Mouse (Mus musculus) embryonic facial prominence, embryonic 14.5 days (tissue): ENCODE data around the gene Gm28043. TPM values are rescaled to one million over a fixed set of nuclear protein-coding genes. Genes with fewer than 3 reads are reported as not detected.

ENCODE experiments used
- ATAC-seq: fragments of 200-750 bp; cut with Nextera tagmentation; 2 replicates; pipeline ENCODE4 v1.8.0; 2017; ENCODE audit warnings: low read depth, moderate number of reproducible peaks, moderate TSS enrichment
- DNase-seq: peaks from one replicate; pipeline ENCODE4 v3.0.0-alpha.2; 2015; ENCODE audit warnings: low spot score
- H3K27ac ChIP-seq: fragments of 300-500 bp; sonication (generic); replicated peaks from 2 replicates; pipeline ENCODE4 v1.5.1; 2014; ENCODE audit warnings: low read depth, mild to moderate bottlenecking, low read length, moderate library complexity
- H3K27me3 ChIP-seq: fragments of 300-500 bp; sonication (generic); replicated peaks from 2 replicates; pipeline ENCODE4 v1.6.1; 2014; ENCODE audit warnings: low read length; ENCODE audit not compliant: control insufficient read depth, insufficient read depth
- H3K36me3 ChIP-seq: fragments of 300-500 bp; sonication (generic); 2 replicates; pipeline ENCODE4 v1.6.1; 2014; ENCODE audit warnings: low read length, mixed read lengths; ENCODE audit not compliant: control insufficient read depth, insufficient read depth
- H3K4me1 ChIP-seq: fragments of 300-500 bp; sonication (generic); 2 replicates; pipeline ENCODE4 v1.6.1; 2014; ENCODE audit warnings: antibody characterized with exemption, low read length; ENCODE audit not compliant: control insufficient read depth, insufficient read depth
- H3K4me2 ChIP-seq: fragments of 300-500 bp; sonication (generic); 2 replicates; pipeline ENCODE4 v1.6.1; 2014; ENCODE audit warnings: low read depth, mild to moderate bottlenecking, low read length, moderate library complexity, mixed read lengths
- H3K4me3 ChIP-seq: fragments of 300-500 bp; sonication (generic); 2 replicates; pipeline ENCODE4 v1.5.1; 2014; ENCODE audit warnings: low read depth, mild to moderate bottlenecking, low read length
- H3K9ac ChIP-seq: fragments of 300-500 bp; sonication (generic); 2 replicates; pipeline ENCODE4 v1.6.1; 2014; ENCODE audit warnings: low read depth, mild to moderate bottlenecking, low read length, moderate library complexity, mixed read lengths
- H3K9me3 ChIP-seq: fragments of 300-500 bp; sonication (generic); 2 replicates; pipeline ENCODE4 v1.6.1; 2016; ENCODE audit warnings: low read length; ENCODE audit not compliant: control insufficient read depth
- WGBS: fragments of 180-500 bp; shearing (Covaris S2); extraction: QIAGEN DNeasy Blood & Tissue Kit; methylation state at CpG from one replicate; pipeline ENCODE4 v1.1.7; 2014; 5-methylcytosine and 5-hydroxymethylcytosine counted together
- polyA plus RNA-seq: library from polyadenylated mRNA; unstranded; fragments of >200 nt; fragmentation: Nextera tagmentation; extraction: Ambion mirVana; gene quantifications from 2 replicates; pipeline ENCODE4 v1.2.1, GENCODE M21; 2014

Gene Gm28043
- polyA plus RNA-seq, 1 experiment from 2014 or later, result 2.6 TPM

GRCm38 (mm10) chr17:29688610-29689009, 73.9 kb downstream of the Gm28043 start:
- no peaks in the 10 kb centered on the region for H3K4me1 ChIP-seq
- no peak for ATAC-seq
- WGBS, result 92% methylated on average over 10 of the region's 10 CpGs

GRCm38 (mm10) chr17:29690257-29690656, 75.6 kb downstream of the Gm28043 start:
- WGBS, result 79% methylated on average over 6 of the region's 6 CpGs
- H3K4me1 ChIP-seq, result no peaks in the 10 kb centered on the region
- no peak overlapping the region for H3K9ac ChIP-seq
- H3K36me3 ChIP-seq, result peaks cover 79% of the 10 kb centered on the region
- H3K27ac ChIP-seq, result no peak overlapping the region
- no peaks in the 10 kb centered on the region for H3K9me3 ChIP-seq
- no peak overlapping the region for H3K4me3 ChIP-seq
- H3K27me3 ChIP-seq, result no peaks in the 10 kb centered on the region
- no peak for DNase-seq
- no peak overlapping the region for H3K4me2 ChIP-seq
- ATAC-seq, result no peak

More at GRCm38 (mm10) chr17:29688610-29689009, 73.9 kb downstream of the Gm28043 start:
- no peaks in the 10 kb centered on the region for H3K9me3 ChIP-seq
- DNase-seq, result no peak
- no peak overlapping the region for H3K4me2 ChIP-seq
- H3K36me3 ChIP-seq, result peaks cover 79% of the 10 kb centered on the region
- H3K27ac ChIP-seq, result no peak overlapping the region
- no peaks in the 10 kb centered on the region for H3K27me3 ChIP-seq
- no peak overlapping the region for H3K4me3 ChIP-seq
- H3K9ac ChIP-seq, result no peak overlapping the region

- DNase-seq (no peak), ATAC-seq (no peak)
- Histone ChIP-seq H3K36me3 (peaks cover 79% of the 10 kb centered on the region), H3K4me3 (no peak overlapping the region), H3K9ac (no peak overlapping the region), H3K4me1 (no peaks in the 10 kb centered on the region), H3K27me3 (no peaks in the 10 kb centered on the region), H3K27ac (no peak overlapping the region), H3K9me3 (no peaks in the 10 kb centered on the region), H3K4me2 (no peak overlapping the region)
- 93% methylated on average over 2 of the region's 2 CpGs for WGBS
These were observed 78.2 kb downstream of the Gm28043 start for GRCm38 (mm10) chr17:29692827-29693226.

- Histone ChIP-seq H3K27me3 (no peaks in the 10 kb centered on the region), H3K4me2 (no peak overlapping the region), H3K36me3 (peaks cover 77% of the 10 kb centered on the region), H3K4me1 (no peaks in the 10 kb centered on the region), H3K9me3 (no peaks in the 10 kb centered on the region), H3K9ac (no peak overlapping the region), H3K27ac (no peak overlapping the region), H3K4me3 (no peak overlapping the region)
- no peak for DNase-seq
- 71% methylated on average over 2 of the region's 2 CpGs for whole genome bisulfite sequencing
- ATAC-seq, result no peak
These were observed 78.9 kb downstream of the Gm28043 start for GRCm38 (mm10) chr17:29693571-29693970.

- Histone ChIP-seq H3K4me1 (no peaks in the 10 kb centered on the region), H3K36me3 (peaks cover 82% of the 10 kb centered on the region), H3K9me3 (no peaks in the 10 kb centered on the region), H3K4me2 (no peak overlapping the region), H3K27ac (no peak overlapping the region), H3K4me3 (no peak overlapping the region), H3K27me3 (no peaks in the 10 kb centered on the region), H3K9ac (no peak overlapping the region)
- ATAC-seq, result no peak
- WGBS, result 85% methylated on average over 4 of the region's 4 CpGs
- DNase-seq, result no peak
These were observed 79.8 kb downstream of the Gm28043 start for GRCm38 (mm10) chr17:29694516-29694915.

- WGBS, result 98% methylated on average over 8 of the region's 8 CpGs
- no peak overlapping the region for H3K9ac ChIP-seq
- no peak overlapping the region for H3K27ac ChIP-seq
- no peak overlapping the region for H3K4me3 ChIP-seq
- H3K4me1 ChIP-seq, result no peaks in the 10 kb centered on the region
- H3K9me3 ChIP-seq, result no peaks in the 10 kb centered on the region
- H3K27me3 ChIP-seq, result no peaks in the 10 kb centered on the region
- peaks cover 82% of the 10 kb centered on the region for H3K36me3 ChIP-seq
- ATAC-seq (no peak), DNase-seq (no peak)
- H3K4me2 ChIP-seq, result no peak overlapping the region
These were observed 82.3 kb downstream of the Gm28043 start for GRCm38 (mm10) chr17:29696940-29697339.

GRCm38 (mm10) chr17:29698421-29698820, 83.7 kb downstream of the Gm28043 start:
- Histone ChIP-seq H3K36me3 (peaks cover 95% of the 10 kb centered on the region), H3K27ac (no peak overlapping the region), H3K4me1 (no peaks in the 10 kb centered on the region), H3K27me3 (no peaks in the 10 kb centered on the region), H3K4me3 (no peak overlapping the region), H3K4me2 (no peak overlapping the region), H3K9ac (no peak overlapping the region), H3K9me3 (no peaks in the 10 kb centered on the region)
- 82% methylated on average over 6 of the region's 6 CpGs for WGBS
- DNase-seq (no peak), ATAC-seq (no peak)

GRCm38 (mm10) chr17:29700573-29700972, 85.9 kb downstream of the Gm28043 start:
- 92% methylated on average over 7 of the region's 7 CpGs for WGBS
- ATAC-seq, result no peak
- Histone ChIP-seq H3K9me3 (no peaks in the 10 kb centered on the region), H3K27ac (no peak overlapping the region), H3K4me2 (no peak overlapping the region), H3K4me3 (no peak overlapping the region), H3K4me1 (no peaks in the 10 kb centered on the region), H3K27me3 (no peaks in the 10 kb centered on the region), H3K9ac (no peak overlapping the region), H3K36me3 (peaks cover 83% of the 10 kb centered on the region)
- no peak for DNase-seq

- WGBS, result 81% methylated on average over 4 of the region's 4 CpGs
- no peak overlapping the region for H3K4me2 ChIP-seq
- DNase-seq (no peak), ATAC-seq (no peak)
- no peaks in the 10 kb centered on the region for H3K27me3 ChIP-seq
- H3K9ac ChIP-seq, result no peak overlapping the region
- H3K4me3 ChIP-seq, result no peak overlapping the region
- H3K4me1 ChIP-seq, result no peaks in the 10 kb centered on the region; the same call in 1 of the 2 replicates
- H3K27ac ChIP-seq, result no peak overlapping the region
- no peaks in the 10 kb centered on the region for H3K9me3 ChIP-seq
- H3K36me3 ChIP-seq, result peaks cover 60% of the 10 kb centered on the region
These were observed 88.4 kb downstream of the Gm28043 start for GRCm38 (mm10) chr17:29702938-29703710.
